Mouse (Mus musculus) frontal cortex, postnatal 14 days (tissue): ENCODE measurements around the gene Shcbp1l.
A peak's percentile ranks its signal among the peaks of the same experiment; 100 is the strongest.

Experiments used
- DNase-seq, 2 experiments: peaks; one replicate each; pipeline ENCODE4 v3.0.0; 2022; ENCODE audit warnings: low spot score in 2 of 2

Shcbp1l gene

DNA sequence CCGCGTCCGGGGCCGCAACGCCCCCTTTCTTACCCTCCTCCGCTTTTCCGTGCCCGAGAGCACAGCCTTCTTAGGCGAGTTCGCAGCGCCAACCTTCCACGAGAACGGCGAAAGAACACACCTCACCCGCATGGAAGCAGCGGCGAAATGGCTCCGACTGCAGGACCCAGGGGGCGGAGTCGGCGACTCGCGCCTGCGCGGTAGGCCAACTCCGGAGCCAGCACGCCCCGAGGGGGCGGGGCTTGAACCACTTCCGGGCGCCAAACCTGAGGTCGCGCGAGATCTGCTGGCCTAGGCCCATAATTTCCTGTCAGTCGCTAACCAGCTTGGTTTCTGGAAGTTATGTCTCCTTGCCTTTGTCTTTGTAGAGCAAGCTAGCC, 62.5 kb downstream of the Shcbp1l start, which contains the start of gene Dhx9:
Gene Dhx9 (minus strand): TSS at position 161 of the 380 bp plus-strand sequence.
- DNase-seq: peak; percentile 94 to 98

DNA sequence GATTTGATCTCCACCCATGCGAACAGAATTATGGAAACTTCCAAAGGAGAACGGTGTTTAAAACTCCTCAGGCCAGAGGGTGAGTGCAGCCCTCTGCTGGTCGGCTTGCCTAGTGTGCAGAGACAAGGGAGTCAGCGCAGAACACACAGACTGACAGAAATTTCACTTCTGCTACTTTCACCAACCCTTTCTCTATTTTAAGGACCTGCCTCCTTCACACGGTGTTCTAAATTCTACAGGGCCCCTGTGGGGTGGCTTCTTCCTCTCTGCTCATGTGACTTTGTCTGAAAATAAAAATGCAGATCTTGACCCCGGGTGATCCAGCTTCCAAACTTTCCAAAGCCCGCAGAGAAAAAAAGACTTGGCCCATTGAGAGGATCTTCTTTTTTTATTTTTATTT, 64.2 kb downstream of the Shcbp1l start:
- peak in 1 of 2 experiments; percentile 40 for DNase-seq

DNA sequence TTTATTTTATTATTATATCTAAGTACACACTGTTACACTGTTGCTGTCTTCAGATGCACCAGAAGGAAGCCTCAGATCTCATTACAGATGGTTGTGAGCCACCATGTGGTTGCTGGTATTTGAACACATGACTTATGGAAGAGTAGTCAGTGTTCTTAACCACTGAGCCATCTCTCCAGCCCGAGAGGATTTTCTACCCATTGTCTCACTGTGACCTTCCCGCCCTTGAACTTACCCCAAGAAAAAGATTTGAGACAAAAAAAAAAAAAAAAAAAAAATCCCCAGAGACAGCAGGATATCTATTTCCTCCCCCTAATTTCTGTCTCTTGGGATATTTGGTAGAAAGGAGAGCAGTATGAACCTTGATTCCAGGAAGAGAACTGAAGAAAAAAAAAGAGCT, 64.6 kb downstream of the Shcbp1l start:
- no peak for DNase-seq

DNA sequence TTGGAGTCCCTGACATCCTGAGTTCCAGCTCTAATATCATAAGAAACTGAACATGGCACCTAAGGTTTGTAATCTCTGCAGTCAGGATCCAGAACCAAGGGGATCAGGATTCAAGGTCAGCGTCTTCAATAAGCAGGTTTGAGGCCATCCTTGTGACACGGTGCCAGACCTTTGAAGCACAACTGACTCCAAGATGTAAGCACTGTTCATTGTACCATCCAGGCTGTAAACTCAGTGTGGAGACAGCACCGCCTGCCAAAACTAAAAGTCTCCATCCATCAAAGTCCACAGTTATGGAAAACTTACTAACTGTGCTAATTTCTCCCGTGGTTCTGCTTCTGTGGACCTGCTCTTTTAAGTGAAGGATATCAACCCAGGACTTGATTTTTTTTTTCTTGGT, 65.0 kb downstream of the Shcbp1l start:
- no peak for DNase-seq

DNA sequence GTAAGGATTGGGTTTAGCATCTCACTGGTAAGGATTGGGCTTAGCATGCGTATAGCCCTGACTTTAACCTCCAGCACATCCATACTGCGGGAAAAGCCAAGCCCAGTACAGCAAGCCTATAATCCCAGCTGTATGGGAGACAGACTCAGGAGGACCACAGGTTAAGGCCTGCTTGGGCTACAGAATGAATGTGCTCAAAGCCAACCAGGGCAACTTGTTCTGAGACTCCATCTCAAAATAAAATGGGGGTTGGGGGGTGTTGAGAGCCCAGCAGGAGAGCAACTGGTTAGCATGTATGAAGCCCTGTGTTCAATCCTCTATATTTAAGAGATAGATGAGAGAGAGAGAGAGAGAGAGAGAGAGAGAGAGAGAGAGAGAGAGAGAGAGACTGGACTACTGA, 66.4 kb downstream of the Shcbp1l start:
- no peak for DNase-seq

DNA sequence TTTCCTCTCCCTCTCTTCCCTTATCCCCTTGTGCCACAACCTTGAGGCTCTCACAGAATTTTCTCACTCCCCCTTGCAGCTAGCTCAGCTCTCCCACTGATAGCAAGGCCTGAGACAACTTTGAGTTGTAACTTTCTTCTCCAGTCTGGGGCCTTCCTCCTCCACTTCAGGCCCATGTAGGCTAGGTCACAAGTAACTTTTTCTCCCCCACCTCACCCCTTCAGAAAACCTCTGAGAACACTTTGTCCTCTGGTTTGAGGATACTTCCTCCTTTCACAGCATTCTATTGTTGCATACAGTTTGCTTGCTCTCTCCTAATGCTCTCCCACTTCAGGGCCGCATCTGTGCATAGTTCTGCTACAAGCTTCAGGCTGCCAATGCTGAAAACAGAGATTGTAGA, 66.9 kb downstream of the Shcbp1l start:
- DNase-seq: no peak

DNA sequence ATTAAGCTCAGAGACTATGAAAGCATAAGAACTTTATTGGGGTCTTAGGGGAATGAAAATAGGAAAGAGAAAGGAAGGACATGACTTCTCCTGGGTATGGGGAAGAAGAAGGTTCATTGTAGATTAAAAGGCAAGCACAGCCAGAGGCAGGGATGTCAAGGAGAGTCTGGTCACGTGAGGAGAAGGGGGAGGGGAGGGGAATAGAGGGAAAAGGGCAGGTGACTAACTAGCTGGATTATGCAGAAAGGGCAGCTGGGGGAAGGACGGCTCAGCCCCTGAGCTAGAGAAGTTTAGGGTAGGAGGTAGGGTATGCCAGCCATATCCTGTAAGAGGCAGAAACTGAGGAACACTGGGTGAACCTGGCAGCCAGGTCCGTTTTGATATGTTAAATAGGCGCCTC, 68.4 kb downstream of the Shcbp1l start:
- DNase-seq: no peak

DNA sequence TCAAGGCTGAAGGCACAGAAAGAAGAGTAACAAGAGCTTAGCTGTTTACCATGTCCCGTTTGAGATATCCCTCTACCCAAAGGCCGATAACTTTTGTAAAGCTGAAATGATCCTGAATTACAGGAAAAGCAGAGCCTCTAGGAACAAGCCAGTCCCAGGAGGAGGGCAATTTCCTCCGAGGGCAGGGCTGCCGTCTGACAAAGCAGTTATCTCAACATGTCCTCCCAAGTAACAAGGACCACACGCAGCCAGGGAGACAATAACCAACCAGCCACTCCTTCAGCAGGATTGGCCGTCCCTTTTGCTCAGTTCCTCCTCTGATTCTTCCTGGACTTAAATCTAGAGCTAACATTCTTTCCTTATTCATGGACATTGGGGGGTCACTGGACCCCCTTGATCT, 69.0 kb downstream of the Shcbp1l start:
- no peak for DNase-seq

DNA sequence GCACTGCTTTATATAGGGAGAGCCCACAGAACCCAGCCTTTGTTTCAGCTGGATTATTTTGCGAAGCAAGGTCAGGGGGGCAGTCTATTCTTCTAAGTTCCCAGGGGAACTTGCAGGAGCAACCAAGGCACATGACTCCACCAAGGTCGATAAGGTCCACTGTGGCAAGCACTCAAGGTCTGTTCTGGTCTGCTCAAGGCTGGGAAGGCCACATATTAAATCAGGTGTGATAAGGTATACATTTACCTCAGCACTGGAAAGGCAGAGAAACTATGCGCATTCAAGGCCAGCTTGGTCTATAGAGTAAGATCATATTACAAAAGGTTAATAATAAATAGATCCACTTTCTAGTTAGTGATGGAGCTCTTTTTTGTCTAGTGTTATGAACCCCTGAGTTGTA, 71.1 kb downstream of the Shcbp1l start:
- no peak for DNase-seq

DNA sequence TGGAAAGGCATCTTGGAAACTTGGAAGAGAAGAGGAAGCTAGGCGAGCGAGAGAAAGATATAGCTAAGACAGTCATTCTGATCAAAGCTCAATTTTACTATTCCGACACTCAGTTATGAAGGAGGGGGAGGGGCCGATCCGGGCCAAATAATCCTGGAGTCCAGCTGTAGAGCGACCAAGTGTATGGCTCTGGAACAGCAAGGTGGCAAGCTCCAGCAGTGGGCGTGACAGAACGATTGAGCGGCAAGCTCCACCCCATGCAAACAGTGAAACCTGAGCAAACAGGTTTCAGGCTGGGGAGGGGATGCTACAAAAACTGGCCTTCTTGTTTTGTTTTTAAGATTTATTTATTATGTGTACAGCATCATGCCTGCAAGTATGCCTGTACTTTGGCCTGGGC, 75.1 kb downstream of the Shcbp1l start:
- no peak for DNase-seq

DNA sequence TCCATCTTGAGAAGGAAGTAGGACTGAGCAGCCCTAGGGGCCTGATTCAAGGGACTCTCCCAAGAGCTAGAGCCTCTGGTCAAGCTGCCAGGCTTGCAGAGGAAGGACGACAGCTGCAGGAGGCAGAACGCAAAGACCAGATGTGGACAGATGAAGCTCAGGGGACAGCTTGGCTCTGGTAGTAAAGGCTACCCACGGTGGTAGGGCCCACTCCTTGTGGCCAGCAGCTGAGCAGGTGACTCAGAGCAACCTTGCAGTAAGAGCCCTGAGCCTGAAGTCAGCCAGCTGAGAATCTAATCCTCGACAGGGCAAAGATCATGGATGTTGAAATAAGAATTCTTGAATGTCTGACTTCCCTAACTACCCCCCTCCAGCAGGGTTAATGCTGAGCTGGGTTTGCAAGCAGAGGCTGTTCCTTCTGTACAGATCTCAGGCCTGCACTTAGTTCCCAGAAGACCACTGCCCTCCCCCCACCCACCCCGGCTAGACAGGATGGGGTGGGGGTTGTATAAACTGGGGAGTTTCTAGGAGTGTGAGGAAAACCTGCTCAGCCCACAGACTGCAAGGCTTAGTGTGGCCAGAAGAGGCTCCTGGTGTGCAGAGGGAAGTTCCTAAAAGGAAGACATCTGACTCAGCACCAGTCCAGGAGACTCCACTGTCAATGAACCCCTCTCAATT, 76.8 kb downstream of the Shcbp1l start:
- DNase-seq: no peak
